Mouse (Mus musculus) liver, embryonic 14.5 days (tissue): Measurements from ENCODE around the gene Uox. TPM values are rescaled to one million over a fixed set of nuclear protein-coding genes. Genes with fewer than 3 reads are reported as not detected.

Experiments
- ATAC-seq: fragments of 200-750 bp; cut with Nextera tagmentation; 2 replicates; pipeline ENCODE4 v1.8.0; 2017; ENCODE audit warnings: moderate number of reproducible peaks, mild to moderate bottlenecking, moderate library complexity; ENCODE audit not compliant: insufficient read depth
- DNase-seq, 3 experiments: peaks; one replicate each; pipeline ENCODE4 v3.0.0-alpha.2; 2012 to 2013; ENCODE audit warnings: low read depth in 3 of 3, low spot score in 3 of 3
- H3K27ac ChIP-seq: fragments of 300-500 bp; sonication (generic); 2 replicates; pipeline ENCODE4 v1.5.1; 2014; ENCODE audit warnings: moderate library complexity, mild to moderate bottlenecking, control low read depth, inconsistent platforms
- H3K27me3 ChIP-seq: fragments of 300-500 bp; sonication (generic); 2 replicates; pipeline ENCODE4 v1.6.1; 2014; ENCODE audit warnings: mild to moderate bottlenecking, low read length, moderate library complexity; ENCODE audit not compliant: control insufficient read depth, insufficient read depth
- H3K36me3 ChIP-seq: fragments of 300-500 bp; sonication (generic); replicated peaks from 2 replicates; pipeline ENCODE4 v1.6.1; 2014; ENCODE audit warnings: low read depth; ENCODE audit not compliant: control insufficient read depth, insufficient read depth
- H3K4me1 ChIP-seq, 2 experiments: fragments of 200-500 bp in 1 of 2; fragments of 300-500 bp in 1 of 2; sonication (generic) in 1 of 2; replicated peaks; 2 replicates each; pipeline ENCODE4 v1.6.1; 2012 to 2014; ENCODE audit warnings: antibody characterized with exemption in 1 of 2, inconsistent platforms in 1 of 2, low read length in 1 of 2; ENCODE audit not compliant: control insufficient read depth in 2 of 2, insufficient read depth in 2 of 2
- H3K4me2 ChIP-seq: fragments of 300-500 bp; sonication (generic); 2 replicates; pipeline ENCODE4 v1.6.1; 2014; ENCODE audit warnings: low read depth, mild to moderate bottlenecking, control low read depth, moderate library complexity
- H3K4me3 ChIP-seq, 2 experiments: fragments of 200-500 bp in 1 of 2; fragments of 300-500 bp in 1 of 2; sonication (generic) in 1 of 2; 2 replicates each; pipeline ENCODE4 v1.5.1; 2012 to 2014; ENCODE audit warnings: low read depth in 2 of 2, low read length in 2 of 2, mild to moderate bottlenecking in 2 of 2, control low read depth in 1 of 2, inconsistent platforms in 1 of 2, moderate library complexity in 1 of 2; ENCODE audit not compliant: insufficient read depth in 1 of 2
- H3K9ac ChIP-seq: fragments of 300-500 bp; sonication (generic); replicated peaks from 2 replicates; pipeline ENCODE4 v1.6.1; 2014; ENCODE audit warnings: mild to moderate bottlenecking, control low read depth, moderate library complexity
- H3K9me3 ChIP-seq: fragments of 300-500 bp; sonication (generic); 2 replicates; pipeline ENCODE4 v1.6.1; 2016; ENCODE audit warnings: low read length, mixed read lengths; ENCODE audit not compliant: control insufficient read depth
- CTCF ChIP-seq: IDR thresholded peaks from 2 replicates; pipeline ENCODE4 v1.5.1; 2016; ENCODE audit warnings: antibody characterized with exemption, low read depth, control low read depth
- EP300 ChIP-seq: IDR thresholded peaks from 2 replicates; pipeline ENCODE4 v1.6.1; 2016; ENCODE audit warnings: antibody characterized with exemption, low read depth
- WGBS: fragments of 180-500 bp; shearing (Covaris S2); extraction: QIAGEN DNeasy Blood & Tissue Kit; methylation state at CpG from one replicate; pipeline ENCODE4 v1.1.7; 2014; ENCODE audit not compliant: insufficient replicate concordance; 5-methylcytosine and 5-hydroxymethylcytosine counted together
- polyA plus RNA-seq, 2 experiments: library from polyadenylated mRNA; depleted of rRNA in 1 of 2; stranded (reverse) in 1 of 2; unstranded in 1 of 2; fragments of >200 nt; fragmentation: Nextera tagmentation in 1 of 2; extraction: Ambion mirVana in 1 of 2; gene quantifications; 2 replicates each; pipeline versions ENCODE4 v1.2.1 to v1.2.3; 2012 to 2014

Uox gene
- polyA plus RNA-seq, 2 experiments: 4.3 to 6.4 TPM

DNA sequence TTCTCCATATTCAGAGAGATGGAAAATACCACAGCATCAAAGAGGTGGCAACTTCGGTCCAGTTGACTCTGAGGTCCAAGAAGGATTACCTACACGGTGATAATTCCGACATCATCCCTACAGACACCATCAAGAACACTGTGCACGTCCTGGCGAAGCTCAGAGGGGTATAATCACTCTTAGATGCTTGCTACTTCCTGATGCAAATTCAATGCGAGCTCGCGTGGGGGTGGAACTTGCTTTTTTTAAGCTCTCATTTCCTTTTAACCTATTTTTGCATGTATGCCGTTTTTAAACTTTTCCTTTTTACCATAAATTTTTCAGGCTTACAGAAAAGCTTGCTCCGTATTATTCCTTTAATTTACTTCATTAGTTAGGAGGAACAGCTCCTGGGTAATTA is 40.1 kb downstream of the Uox start:
- no peak overlapping the region for H3K4me2 ChIP-seq
- H3K36me3 ChIP-seq: no peaks in the 10 kb centered on the region
- H3K27ac ChIP-seq: no peak overlapping the region
- no peaks in the 10 kb centered on the region for H3K9me3 ChIP-seq
- no peak overlapping the region for H3K9ac ChIP-seq
- H3K27me3 ChIP-seq: no peaks in the 10 kb centered on the region
- 61% methylated on average over 10 of the region's 10 CpGs for WGBS
- DNase-seq: no peak
- TF ChIP-seq CTCF (no peak), EP300 (no peak)
- H3K4me3 ChIP-seq: no peak overlapping the region
- ATAC-seq: no peak
- no peaks in the 10 kb centered on the region; a peak in 1 of 4 replicates for H3K4me1 ChIP-seq

DNA sequence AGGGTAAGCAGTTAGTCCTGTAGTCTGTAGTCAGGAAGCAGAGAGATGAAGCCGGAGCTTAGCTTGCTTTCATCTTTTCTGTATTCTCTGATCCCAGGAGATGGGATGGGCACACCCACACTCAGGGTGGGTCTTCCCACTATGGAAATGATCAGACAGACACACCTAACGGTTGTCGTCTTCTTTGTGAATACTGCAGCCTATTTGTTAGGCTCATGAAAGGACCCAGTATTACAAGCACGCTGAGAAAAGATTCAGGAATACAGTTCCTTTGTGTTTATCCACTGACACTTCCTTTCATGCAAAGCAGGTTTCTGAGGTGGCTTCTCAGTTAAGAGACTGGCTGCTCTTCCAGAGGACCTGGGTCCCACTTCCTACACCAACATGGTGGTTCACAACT is 41.0 kb downstream of the Uox start:
- no peak overlapping the region for H3K4me3 ChIP-seq
- no peak overlapping the region for H3K4me2 ChIP-seq
- H3K36me3 ChIP-seq: no peaks in the 10 kb centered on the region
- WGBS: 76% methylated on average over 4 of the region's 4 CpGs
- ATAC-seq (no peak), DNase-seq (no peak)
- TF ChIP-seq EP300 (no peak), CTCF (no peak)
- H3K27me3 ChIP-seq: no peaks in the 10 kb centered on the region
- H3K9me3 ChIP-seq: no peaks in the 10 kb centered on the region
- no peak overlapping the region for H3K27ac ChIP-seq
- H3K9ac ChIP-seq: no peak overlapping the region
- no peaks in the 10 kb centered on the region; a peak in 1 of 4 replicates for H3K4me1 ChIP-seq

DNA sequence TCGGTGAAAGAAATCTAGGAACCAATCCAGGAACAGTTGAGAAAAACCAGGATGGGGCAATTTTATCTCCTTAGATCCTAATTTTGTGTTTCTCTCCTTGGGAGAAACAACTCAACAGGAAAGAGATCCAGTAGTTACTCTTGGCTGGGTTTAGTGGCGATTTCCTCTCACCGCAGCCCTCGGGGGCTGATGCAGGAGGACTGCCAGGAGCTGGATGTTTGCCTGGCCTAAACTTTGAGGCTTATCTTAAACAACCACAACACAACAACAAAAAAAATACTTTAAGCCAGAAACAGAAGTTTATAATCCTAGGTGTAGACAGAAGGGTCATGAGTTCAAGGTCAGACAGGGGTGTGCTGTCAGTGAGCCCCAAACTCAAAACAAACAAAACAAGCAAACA is 41.6 kb downstream of the Uox start:
- WGBS: 54% methylated on average over 4 of the region's 4 CpGs
- H3K4me1 ChIP-seq: no peaks in the 10 kb centered on the region; a peak in 1 of 4 replicates
- DNase-seq: no peak
- ATAC-seq: no peak
- no peak overlapping the region for H3K4me3 ChIP-seq
- H3K27me3 ChIP-seq: no peaks in the 10 kb centered on the region
- H3K9me3 ChIP-seq: no peaks in the 10 kb centered on the region
- H3K36me3 ChIP-seq: no peaks in the 10 kb centered on the region
- TF ChIP-seq EP300 (no peak), CTCF (no peak)
- H3K4me2 ChIP-seq: no peak overlapping the region
- no peak overlapping the region for H3K9ac ChIP-seq
- no peak overlapping the region for H3K27ac ChIP-seq

DNA sequence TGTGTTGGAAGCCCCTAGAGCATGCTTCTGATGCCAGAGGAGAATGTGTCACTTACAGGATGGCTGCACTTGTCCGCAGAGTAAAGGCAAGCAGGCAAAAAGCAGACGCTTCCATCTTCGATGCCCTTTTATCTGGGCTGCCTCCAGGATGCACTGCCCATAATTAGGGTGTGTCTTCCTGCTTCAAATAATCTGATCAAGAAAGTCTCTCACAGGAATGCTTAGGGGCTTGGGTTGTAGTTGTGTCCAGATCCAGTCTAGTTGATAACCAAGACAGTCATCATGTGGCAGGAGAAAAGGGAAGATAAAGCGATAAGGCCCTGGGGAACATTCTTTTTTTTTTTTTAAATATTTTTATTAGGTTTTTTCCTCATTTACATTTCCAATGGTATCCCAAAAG is 45.3 kb downstream of the Uox start, which contains the start of gene Dnase2b:
TSS of gene Dnase2b (minus strand) at position 101 of the 400 bp plus-strand sequence.
- no peak within 1 kb of the TSS for H3K9ac ChIP-seq
- WGBS: 49% methylated on average over 4 of the region's 4 CpGs
- TF ChIP-seq EP300 (no peak), CTCF (no peak)
- H3K4me3 ChIP-seq: no peak within 1 kb of the TSS
- H3K27me3 ChIP-seq: no peaks in the 10 kb centered on the region; the same call in 1 of the 2 replicates
- H3K4me2 ChIP-seq: no peak within 1 kb of the TSS
- H3K36me3 ChIP-seq: no peaks in the 10 kb centered on the region
- ATAC-seq (no peak), DNase-seq (no peak)
- no peak within 1 kb of the TSS for H3K27ac ChIP-seq
- no peaks in the 10 kb centered on the region for H3K9me3 ChIP-seq
- peaks cover 4 to 8% of the 10 kb centered on the region in 2 experiments for H3K4me1 ChIP-seq

DNA sequence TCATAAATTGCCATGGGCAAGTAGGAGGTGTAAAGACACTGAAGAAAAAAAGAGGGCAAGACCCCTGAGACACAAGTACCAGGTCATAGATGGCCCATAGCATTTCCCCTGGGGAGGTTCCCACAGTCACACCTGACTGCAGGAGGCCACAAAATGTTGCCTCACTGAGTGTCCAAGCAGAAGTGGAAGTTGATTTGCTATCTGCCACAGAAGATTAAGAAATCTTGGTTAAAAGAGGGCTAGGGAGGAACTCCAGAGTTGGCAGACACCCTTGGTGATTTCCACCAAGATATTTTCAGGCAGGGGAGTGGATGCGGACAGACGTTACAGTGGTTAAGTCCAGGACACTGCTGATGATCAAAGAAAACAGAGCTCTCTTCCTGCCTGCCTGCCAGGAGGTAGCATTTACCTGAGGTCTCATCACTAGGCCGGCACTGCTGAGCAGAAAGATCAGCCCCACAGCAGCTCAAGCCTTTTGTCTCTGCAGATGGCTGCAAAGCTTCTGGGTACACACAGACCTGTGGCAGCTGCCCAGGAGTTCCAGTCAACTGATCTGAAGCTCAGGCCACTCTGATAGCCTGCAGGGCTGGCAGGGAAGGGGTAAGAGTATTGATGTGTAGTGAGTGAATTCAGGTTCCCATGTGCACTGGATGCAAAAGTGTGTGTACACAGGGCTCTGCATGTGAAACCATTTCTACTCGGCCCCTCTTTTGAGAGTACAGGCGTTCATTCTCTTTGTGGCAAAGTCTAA is 46.5 kb downstream of the Uox start:
- TF ChIP-seq EP300 (no peak), CTCF (no peak)
- Histone ChIP-seq H3K36me3 (no peaks in the 10 kb centered on the region), H3K27ac (no peak overlapping the region), H3K27me3 (no peaks in the 10 kb centered on the region; the same call in 1 of the 2 replicates), H3K4me2 (no peak overlapping the region), H3K9ac (no peak overlapping the region), H3K4me1 (peaks cover 4 to 8% of the 10 kb centered on the region in 2 experiments), H3K4me3 (no peak overlapping the region), H3K9me3 (no peaks in the 10 kb centered on the region)
- ATAC-seq (no peak), DNase-seq (no peak)
- WGBS: 56% methylated on average over 5 of the region's 5 CpGs
